ENCODE assay signal across 8 mouse cellular contexts in the genomic region with DNA sequence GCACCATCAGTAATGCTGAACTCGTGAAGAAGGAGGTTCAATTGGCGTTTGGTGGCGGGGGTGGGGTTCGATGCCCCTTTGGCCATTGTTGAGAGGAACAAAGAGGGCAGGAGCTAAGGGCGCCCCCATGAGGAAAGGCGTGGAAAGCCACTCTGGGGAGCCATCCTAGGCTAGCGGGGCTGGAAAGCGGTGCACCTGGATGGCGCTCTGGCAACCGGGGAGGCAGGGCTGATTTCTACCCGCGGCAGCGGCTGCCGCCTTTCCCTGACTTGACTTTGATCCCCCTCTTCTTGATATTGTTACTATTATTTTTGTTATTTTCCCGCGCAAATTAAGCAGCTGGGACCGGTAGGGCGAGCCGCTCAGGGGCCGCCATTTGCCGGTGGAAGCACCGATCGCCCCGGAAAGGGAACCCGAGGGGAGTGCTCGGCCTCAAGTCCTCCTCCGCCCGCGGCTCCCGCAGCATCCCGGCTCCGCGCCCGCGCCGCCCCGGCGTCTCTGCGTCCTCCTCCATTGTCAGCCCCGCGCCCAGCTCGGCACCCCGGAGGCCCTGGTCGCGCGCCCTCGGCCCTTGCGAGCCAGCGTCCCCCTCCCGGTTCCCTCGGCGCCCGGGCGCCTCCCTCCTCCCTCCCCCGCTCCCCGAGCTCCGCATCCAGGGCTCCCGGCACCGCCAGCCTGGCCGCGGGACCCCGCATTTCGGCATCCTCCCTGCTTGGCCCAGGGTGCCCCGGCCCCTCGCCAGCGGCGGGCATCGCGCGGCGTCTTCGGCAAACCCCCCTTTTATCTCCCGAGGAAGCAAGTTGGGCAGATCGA. TPM values are rescaled to one million over a fixed set of nuclear protein-coding genes. Genes with fewer than 3 reads are reported as not detected.
DNase-seq lines count a peak whose midpoint lies in the region; ATAC-seq and TF ChIP-seq lines count a peak whose summit lies in the region.
"Had no signal": no experiment of that assay in that cellular context is flagged by ENCODE, and none has a peak within 500 bp of the region (broad histone marks: within the 10 kb centered on the region; RNA-seq: fewer than 3 reads in every experiment).

No protein-coding gene starts in this region.

- no peak for TF ChIP-seq EP300 in stomach, postnatal 0 days (optimal IDR thresholded peaks at IDR 0.05)

- TF ChIP-seq CTCF in stomach, postnatal 0 days (IDR thresholded peaks at IDR 0.05; ENCODE audit: low read depth): peak; percentile 78

- peak overlapping the region; percentile 96 for H3K4me3 ChIP-seq in limb, embryonic 11.5 days (ENCODE audit: low read depth, low read length)
- H3K4me3 ChIP-seq in midbrain, embryonic 12.5 days: peak overlapping the region; percentile 84
- H3K4me3 ChIP-seq in stomach, postnatal 0 days (ENCODE audit: low read depth, low read length): peak overlapping the region; percentile 84

- peak; percentile 34 to 48 for DNase-seq in adrenal gland, postnatal 4 days (ENCODE audit: low spot score in 2 of 2)
- peak; percentile 84 for DNase-seq in embryo, embryonic 11 days
- peak; percentile 40 to 62 for DNase-seq in heart, adult 18-20 months
- peak; percentile 74 for DNase-seq in kidney, adult 18-20 months
- peak; percentile 92 for DNase-seq in limb, embryonic 11.5 days (ENCODE audit: low spot score)
- DNase-seq in stomach, postnatal 0 days (ENCODE audit: low spot score): peak; percentile 71

- peak overlapping the region; percentile 100 for H3K9ac ChIP-seq in limb, embryonic 11.5 days (ENCODE audit: low read length)
- peak overlapping the region; percentile 100 for H3K9ac ChIP-seq in midbrain, embryonic 12.5 days (replicated peaks)
- peak overlapping the region; percentile 90 for H3K9ac ChIP-seq in stomach, postnatal 0 days (ENCODE audit: low read length)

- no peaks in the 10 kb centered on the region for H3K27me3 ChIP-seq in limb, embryonic 11.5 days (ENCODE audit: control insufficient read depth, insufficient read depth, low read length)
- H3K27me3 ChIP-seq in midbrain, embryonic 12.5 days: no peaks in the 10 kb centered on the region
- H3K27me3 ChIP-seq in stomach, postnatal 0 days (ENCODE audit: control insufficient read depth, insufficient read depth, low read length): no peaks in the 10 kb centered on the region

- peaks cover 4% of the 10 kb centered on the region; the same call in 1 of the 2 replicates for H3K4me1 ChIP-seq in limb, embryonic 11.5 days (ENCODE audit: control insufficient read depth, insufficient read depth, low read length)
- peaks cover 22% of the 10 kb centered on the region for H3K4me1 ChIP-seq in midbrain, embryonic 12.5 days
- H3K4me1 ChIP-seq in stomach, postnatal 0 days (replicated peaks; ENCODE audit: control insufficient read depth, insufficient read depth): no peaks in the 10 kb centered on the region

- peak overlapping the region; percentile 98 for H3K27ac ChIP-seq in limb, embryonic 11.5 days (replicated peaks; ENCODE audit: low read depth, low read length)
- peak overlapping the region; percentile 100 for H3K27ac ChIP-seq in midbrain, embryonic 12.5 days (replicated peaks)
- peak overlapping the region; percentile 86 for H3K27ac ChIP-seq in stomach, postnatal 0 days (replicated peaks)

- no peaks in the 10 kb centered on the region for H3K9me3 ChIP-seq in limb, embryonic 11.5 days (ENCODE audit: control insufficient read depth, low read length)
- H3K9me3 ChIP-seq in midbrain, embryonic 12.5 days: no peaks in the 10 kb centered on the region
- no peaks in the 10 kb centered on the region for H3K9me3 ChIP-seq in stomach, postnatal 0 days (ENCODE audit: control insufficient read depth, low read length)

- H3K4me2 ChIP-seq in limb, embryonic 11.5 days (ENCODE audit: low read depth, severe bottlenecking): peak overlapping the region; percentile 44
- peak overlapping the region; percentile 59 for H3K4me2 ChIP-seq in midbrain, embryonic 12.5 days (replicated peaks)
- H3K4me2 ChIP-seq in stomach, postnatal 0 days (replicated peaks; ENCODE audit: low read depth): peak overlapping the region; percentile 79

- WGBS in limb, embryonic 11.5 days: under 1% methylated on average over 65 of the region's 74 CpGs
- WGBS in midbrain, embryonic 12.5 days: under 1% methylated on average over 73 of the region's 74 CpGs
- WGBS in stomach, postnatal 0 days: under 1% methylated on average over 69 of the region's 74 CpGs

- H3K36me3 ChIP-seq in limb, embryonic 11.5 days (ENCODE audit: control insufficient read depth, insufficient read depth, low read length): no peaks in the 10 kb centered on the region
- no peaks in the 10 kb centered on the region for H3K36me3 ChIP-seq in midbrain, embryonic 12.5 days
- no peaks in the 10 kb centered on the region for H3K36me3 ChIP-seq in stomach, postnatal 0 days (ENCODE audit: control insufficient read depth, insufficient read depth, low read length)

- peak; percentile 45; the same call in 1 of the 2 replicates for ATAC-seq in limb, embryonic 11.5 days (ENCODE audit: insufficient number of reproducible peaks, low FRiP score, low TSS enrichment, low read depth)
- peak; percentile 71 for ATAC-seq in midbrain, embryonic 12.5 days (ENCODE audit: low FRiP score, low read depth)
- peak; percentile 65 for ATAC-seq in stomach, postnatal 0 days (ENCODE audit: low FRiP score, low TSS enrichment)

RNA-seq across cellular contexts. Expression of gene H2afy2, which starts 0.9 kb away (rescaled TPM):
- 10 to 100 TPM; 35.2 to 35.4 TPM for total RNA-seq in adrenal gland, postnatal 4 days (2021)
- 1 to 10 TPM; 3.6 to 5.0 TPM for total RNA-seq in heart, adult 18-20 months (2021)
- polyA plus RNA-seq in limb, embryonic 11.5 days (2014; fragmentation: Nextera tagmentation; extraction: Ambion mirVana): 249 and 263 TPM in 2 replicates
- polyA plus RNA-seq in midbrain, embryonic 12.5 days (2016; fragmentation: Nextera tagmentation; extraction: Ambion mirVana): 359 and 366 TPM in 2 replicates
- polyA plus RNA-seq in stomach, postnatal 0 days (2015; fragmentation: Nextera tagmentation; extraction: Ambion mirVana): 26.0 and 28.7 TPM in 2 replicates
- total RNA-seq: neutrophil, adult 5-6 weeks had no signal

Comparison
In these comparisons a context has a peak if more than half of its experiments do, and no peak if none do; other contexts are left out.
1. Peak in every context shown above with its lines: DNase-seq, ATAC-seq, H3K4me3 ChIP-seq and H3K27ac ChIP-seq.
2. DNase-seq: peak in every context shown above with its lines; median percentile 92 in limb, embryonic 11.5 days; 84 in embryo, embryonic 11 days; 74 in kidney, adult 18-20 months; 71 in stomach, postnatal 0 days; 51 in heart, adult 18-20 months; 41 in adrenal gland, postnatal 4 days.